Mouse (Mus musculus): ENCODE results near the gene Syt12. TPM values are rescaled to one million over a fixed set of nuclear protein-coding genes. Genes with fewer than 3 reads are reported as not detected.

Gene Syt12
- polyA plus RNA-seq, 1 experiment = 24.6 TPM

GRCm38 (mm10) chr19:4507746-4508145, 30.5 kb upstream of the Syt12 start:
- peaks cover 2% of the 10 kb centered on the region; the same call in 1 of the 2 replicates for H3K4me1 ChIP-seq (ENCODE audit: control insufficient read depth, insufficient read depth, low read length)
- TF ChIP-seq POLR2A (IDR thresholded peaks at IDR 0.05; ENCODE audit: extremely low read depth, insufficient read depth, low read length) (no peak), CTCF (IDR thresholded peaks at IDR 0.05; ENCODE audit: extremely low read depth, insufficient read depth, low read length) (no peak)
- H3K27ac ChIP-seq (ENCODE audit: insufficient read depth, low read length) = no peak overlapping the region

GRCm38 (mm10) chr19:4504830-4505229, 27.6 kb upstream of the Syt12 start:
- no peak for TF ChIP-seq CTCF (IDR thresholded peaks at IDR 0.05; ENCODE audit: extremely low read depth, insufficient read depth, low read length)
- TF ChIP-seq POLR2A (IDR thresholded peaks at IDR 0.05; ENCODE audit: extremely low read depth, insufficient read depth, low read length) = no peak
- Histone ChIP-seq H3K4me3 (ENCODE audit: insufficient read depth, low read length) (no peak overlapping the region), H3K4me1 (ENCODE audit: control insufficient read depth, insufficient read depth, low read length) (no peaks in the 10 kb centered on the region), H3K27ac (ENCODE audit: insufficient read depth, low read length) (no peak overlapping the region)

More at GRCm38 (mm10) chr19:4507746-4508145, 30.5 kb upstream of the Syt12 start:
- no peak overlapping the region for H3K4me3 ChIP-seq (ENCODE audit: insufficient read depth, low read length)

- TF ChIP-seq CTCF (IDR thresholded peaks at IDR 0.05; ENCODE audit: extremely low read depth, insufficient read depth, low read length) (no peak), POLR2A (IDR thresholded peaks at IDR 0.05; ENCODE audit: extremely low read depth, insufficient read depth, low read length) (no peak)
- Histone ChIP-seq H3K4me3 (ENCODE audit: insufficient read depth, low read length) (no peak overlapping the region), H3K4me1 (ENCODE audit: control insufficient read depth, insufficient read depth, low read length) (no peaks in the 10 kb centered on the region), H3K27ac (ENCODE audit: insufficient read depth, low read length) (no peak overlapping the region)
Observed at GRCm38 (mm10) chr19:4502701-4503100, 25.5 kb upstream of the Syt12 start.

- Histone ChIP-seq H3K27ac (ENCODE audit: insufficient read depth, low read length) (no peak within 1 kb of the TSS), H3K4me1 (ENCODE audit: control insufficient read depth, insufficient read depth, low read length) (no peaks in the 10 kb centered on the region), H3K4me3 (ENCODE audit: insufficient read depth, low read length) (no peak within 1 kb of the TSS)
- TF ChIP-seq POLR2A (IDR thresholded peaks at IDR 0.05; ENCODE audit: extremely low read depth, insufficient read depth, low read length) = no peak
- TF ChIP-seq CTCF (IDR thresholded peaks at IDR 0.05; ENCODE audit: extremely low read depth, insufficient read depth, low read length) = no peak
Observed at GRCm38 (mm10) chr19:4498062-4498933, 21.1 kb upstream of the Syt12 start, which contains the start of gene 2010003K11Rik. Gene 2010003K11Rik (minus strand): TSS chr19:4498583.

GRCm38 (mm10) chr19:4497263-4497973, 20.2 kb upstream of the Syt12 start:
- peak; percentile 94 for TF ChIP-seq CTCF (IDR thresholded peaks at IDR 0.05; ENCODE audit: extremely low read depth, insufficient read depth, low read length)
- TF ChIP-seq POLR2A (IDR thresholded peaks at IDR 0.05; ENCODE audit: extremely low read depth, insufficient read depth, low read length) = no peak
- Histone ChIP-seq H3K27ac (ENCODE audit: insufficient read depth, low read length) (no peak overlapping the region), H3K4me3 (ENCODE audit: insufficient read depth, low read length) (no peak overlapping the region), H3K4me1 (ENCODE audit: control insufficient read depth, insufficient read depth, low read length) (peaks cover 2% of the 10 kb centered on the region; the same call in 1 of the 2 replicates)

GRCm38 (mm10) chr19:4496535-4497262, 19.5 kb upstream of the Syt12 start:
- no peak overlapping the region for H3K27ac ChIP-seq (ENCODE audit: insufficient read depth, low read length)
- H3K4me1 ChIP-seq (ENCODE audit: control insufficient read depth, insufficient read depth, low read length) = peaks cover 2% of the 10 kb centered on the region; the same call in 1 of the 2 replicates
- no peak for TF ChIP-seq CTCF (IDR thresholded peaks at IDR 0.05; ENCODE audit: extremely low read depth, insufficient read depth, low read length)
- no peak for TF ChIP-seq POLR2A (IDR thresholded peaks at IDR 0.05; ENCODE audit: extremely low read depth, insufficient read depth, low read length)
- no peak overlapping the region for H3K4me3 ChIP-seq (ENCODE audit: insufficient read depth, low read length)

GRCm38 (mm10) chr19:4495814-4496213, 18.6 kb upstream of the Syt12 start:
- H3K4me3 ChIP-seq (ENCODE audit: insufficient read depth, low read length) = no peak overlapping the region
- H3K4me1 ChIP-seq (ENCODE audit: control insufficient read depth, insufficient read depth, low read length) = peaks cover 2% of the 10 kb centered on the region; the same call in 1 of the 2 replicates
- TF ChIP-seq POLR2A (IDR thresholded peaks at IDR 0.05; ENCODE audit: extremely low read depth, insufficient read depth, low read length) (no peak), CTCF (IDR thresholded peaks at IDR 0.05; ENCODE audit: extremely low read depth, insufficient read depth, low read length) (no peak)
- no peak overlapping the region for H3K27ac ChIP-seq (ENCODE audit: insufficient read depth, low read length)

- Histone ChIP-seq H3K4me1 (ENCODE audit: control insufficient read depth, insufficient read depth, low read length) (peaks cover 2% of the 10 kb centered on the region; the same call in 1 of the 2 replicates), H3K4me3 (ENCODE audit: insufficient read depth, low read length) (no peak overlapping the region), H3K27ac (ENCODE audit: insufficient read depth, low read length) (no peak overlapping the region)
- TF ChIP-seq POLR2A (IDR thresholded peaks at IDR 0.05; ENCODE audit: extremely low read depth, insufficient read depth, low read length) (no peak), CTCF (IDR thresholded peaks at IDR 0.05; ENCODE audit: extremely low read depth, insufficient read depth, low read length) (no peak)
Observed at GRCm38 (mm10) chr19:4494707-4495106, 17.5 kb upstream of the Syt12 start.

All from cortical plate, adult 2 months (tissue).